ENCODE assay signal across 34 mouse cellular contexts in the genomic region with DNA sequence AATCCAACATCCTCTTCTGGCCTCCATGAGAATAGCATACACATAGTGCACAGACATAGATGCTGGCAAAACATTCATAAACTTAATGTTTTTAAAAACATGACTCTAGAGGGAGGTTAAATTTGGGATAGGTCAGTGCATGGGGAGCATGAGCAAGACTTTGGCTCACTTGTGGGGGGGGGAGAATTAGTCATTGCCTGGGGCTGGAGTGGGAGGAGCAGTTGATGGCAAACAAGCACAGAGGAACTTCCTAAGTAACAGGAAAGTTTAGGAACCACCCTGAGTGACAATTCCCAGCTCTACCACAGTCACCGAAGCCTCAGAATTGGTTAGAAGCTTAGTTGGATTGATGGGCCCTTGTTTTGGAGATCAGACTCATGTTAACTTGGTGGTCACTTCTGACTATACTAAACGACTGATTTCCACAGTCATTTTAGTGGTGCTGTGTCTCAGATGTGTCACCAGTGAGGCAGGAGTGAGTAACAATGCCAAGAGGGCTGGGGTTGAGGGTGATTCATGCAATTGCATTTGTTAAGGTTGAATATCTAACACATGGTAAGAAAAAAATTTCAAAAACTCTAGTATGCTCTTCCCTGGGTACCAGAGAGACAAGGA. TPM values are rescaled to one million over a fixed set of nuclear protein-coding genes. Genes with fewer than 3 reads are reported as not detected.
DNase-seq lines count a peak whose midpoint lies in the region; TF ChIP-seq lines count a peak whose summit lies in the region.
"Had no signal": no experiment of that assay in that cellular context is flagged by ENCODE, and none has a peak within 500 bp of the region (broad histone marks: within the 10 kb centered on the region; RNA-seq: fewer than 3 reads in every experiment).

No protein-coding gene starts in this region.

- TF ChIP-seq POLR2A in myocyte (IDR thresholded peaks at IDR 0.05; ENCODE audit: insufficient read length, low read depth) = no peak

- peak; percentile 64 to 88 for DNase-seq in adrenal gland, adult (ENCODE audit: inconsistent age in 2 of 2, low spot score in 1 of 2)
- no peak for DNase-seq in adrenal gland, postnatal 10 days
- DNase-seq in 416B (ENCODE audit: low read depth) (peak; percentile 20), adipocyte (ENCODE audit: low spot score) (peak; percentile 5)
- no peak for DNase-seq in left cerebral cortex, postnatal 25 days (ENCODE audit: low spot score in 2 of 2)
- DNase-seq in heart, adult 8-10 months (ENCODE audit: low spot score) = no peak
- DNase-seq: cerebellum, adult 11 months; cerebellum, adult 9-11 months; embryo, embryonic 11 days; gastrocnemius, postnatal 25 days; heart, adult 18-20 months; heart, postnatal 10 days; kidney, adult 9 months; kidney, postnatal 10 days; liver; lung, embryonic 14.5 days; lung, postnatal 14 days; midbrain, embryonic 14.5 days; right cerebral cortex, postnatal 25 days; spleen, adult 18-20 months; thymus, postnatal 14 days had no signal

- intact Hi-C loops in left cerebral cortex, postnatal 25 days (cut with DNase I) = no loop called here

- H3ac ChIP-seq in myocyte (ENCODE audit: control insufficient read depth, insufficient read length) = no peak overlapping the region

- peak overlapping the region; percentile 63 for H3K4me2 ChIP-seq in myocyte (ENCODE audit: low read depth)
- H3K4me2 ChIP-seq: embryonic facial prominence, embryonic 12.5 days; heart, embryonic 13.5 days; hindbrain, embryonic 14.5 days; lung, embryonic 14.5 days had no signal

- no peaks in the 10 kb centered on the region for H3K36me3 ChIP-seq in myocyte (ENCODE audit: control insufficient read depth, insufficient read depth)
- H3K36me3 ChIP-seq: embryonic facial prominence, embryonic 12.5 days; heart, embryonic 13.5 days had no signal

- no peak overlapping the region for H3K4me3 ChIP-seq in myocyte
- H3K4me3 ChIP-seq: embryonic facial prominence, embryonic 12.5 days; heart, embryonic 13.5 days had no signal

- H3K27me3 ChIP-seq in myocyte (ENCODE audit: control insufficient read depth, insufficient read depth, insufficient read length) = no peaks in the 10 kb centered on the region
- H3K27me3 ChIP-seq: embryonic facial prominence, embryonic 12.5 days; heart, embryonic 13.5 days had no signal

- no peaks in the 10 kb centered on the region for H3K79me2 ChIP-seq in myocyte (ENCODE audit: control insufficient read depth, insufficient read depth)

TF ChIP-seq in myocyte, 11 proteins besides CTCF, POLR2A, EP300 and RAD21:
- TF ChIP-seq TCF3 (IDR thresholded peaks at IDR 0.05; ENCODE audit: insufficient read length, low read depth) = no peak
- TF ChIP-seq USF1 (IDR thresholded peaks at IDR 0.05; ENCODE audit: low read depth) = no peak
- TF ChIP-seq MYOG (IDR thresholded peaks at IDR 0.05; ENCODE audit: control insufficient read depth in 1 of 3, insufficient read depth in 1 of 3, insufficient read length in 2 of 3, low read depth in 2 of 3) = no peak
- TF ChIP-seq CEBPB (IDR thresholded peaks at IDR 0.05; ENCODE audit: insufficient read depth, poor library complexity, severe bottlenecking) = no peak
- no peak for TF ChIP-seq SRF (IDR thresholded peaks at IDR 0.05; ENCODE audit: control insufficient read depth, insufficient read length, low read depth)
- no peak for TF ChIP-seq POLR2AphosphoS2 (IDR thresholded peaks at IDR 0.05; ENCODE audit: insufficient read length, low read depth)

RNA-seq across cellular contexts. Expression of a gene that starts 22.1 kb away (rescaled TPM):
- 1 to 10 TPM in 1 of 2 experiments, under 1 TPM in 1; 0.58 to 1.7 TPM for total RNA-seq in adrenal gland, postnatal 10 days (2021)
- not detected for polyA plus RNA-seq in myocyte (2012; fragmentation: generic; extraction: Trizol)
- under 1 TPM; 0.07 TPM for total RNA-seq in left cerebral cortex, postnatal 25 days (2021)
- total RNA-seq in heart, adult 8-10 months (2022) = not detected
- total RNA-seq: gastrocnemius, postnatal 25 days; heart, adult 18-20 months; heart, postnatal 10 days; hematopoietic stem cell, adult 5-6 weeks; monocyte, adult 5-6 weeks; neutrophil, adult 5-6 weeks had no signal
- polyA plus RNA-seq: forebrain, embryonic 14.5 days; heart, embryonic 13.5 days; intestine, postnatal 0 days; large intestine, adult 2 months; limb, embryonic 11.5 days; lung, embryonic 14.5 days; stomach, embryonic 16.5 days; urinary bladder, adult 2 months had no signal

Comparison
In these comparisons a context has a peak if more than half of its experiments do, and no peak if none do; other contexts are left out.
1. DNase-seq: peak in adrenal gland, adult (2 of 2), 416B (single experiment) and adipocyte (single experiment); none in adrenal gland, postnatal 10 days (single experiment), left cerebral cortex, postnatal 25 days (0 of 2) and heart, adult 8-10 months (single experiment).